Mouse (Mus musculus) left cerebral cortex, postnatal 36 days (tissue): ENCODE measurements at regions not wholly inside any gene's neighbourhood (a gene's known extent, or its start where the extent isn't known, plus 50 kb on each side); places are given as distances from the start of the nearest gene placed in this dataset.

Experiments used
- DNase-seq, 2 experiments: peaks; one replicate each; pipeline ENCODE4 v3.0.0; 2021 to 2022; ENCODE audit warnings: low spot score in 2 of 2, mixed read lengths in 1 of 2
- intact Hi-C: fragments of 180-260 bp; cut with DNase I; formaldehyde crosslinking; loops from one replicate; pipeline ENCODE4 v1.15.1; 2025

DNA sequence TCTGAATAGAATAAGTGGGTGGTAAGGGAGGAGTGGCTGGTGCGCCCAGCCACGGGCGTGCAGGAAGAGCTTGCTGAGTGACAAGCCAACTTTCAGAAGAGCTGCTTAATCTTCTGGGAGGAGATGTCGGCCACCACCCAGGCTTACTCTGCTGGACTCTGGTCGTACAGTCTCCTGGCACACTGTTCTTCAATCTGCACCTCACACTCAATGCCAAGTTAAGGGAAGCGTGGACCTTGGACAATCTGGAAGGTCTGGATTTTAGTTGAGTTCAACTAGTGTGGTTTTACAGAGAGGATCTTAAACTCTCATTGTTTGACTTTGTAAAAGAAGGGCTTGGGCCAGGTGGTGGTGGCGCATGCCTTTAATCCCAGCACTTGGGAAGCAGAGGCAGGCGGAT lies 138.1 kb upstream of the Stmnd1 start:
- DNase-seq: no peak
- intact Hi-C loops: no loop called here

DNA sequence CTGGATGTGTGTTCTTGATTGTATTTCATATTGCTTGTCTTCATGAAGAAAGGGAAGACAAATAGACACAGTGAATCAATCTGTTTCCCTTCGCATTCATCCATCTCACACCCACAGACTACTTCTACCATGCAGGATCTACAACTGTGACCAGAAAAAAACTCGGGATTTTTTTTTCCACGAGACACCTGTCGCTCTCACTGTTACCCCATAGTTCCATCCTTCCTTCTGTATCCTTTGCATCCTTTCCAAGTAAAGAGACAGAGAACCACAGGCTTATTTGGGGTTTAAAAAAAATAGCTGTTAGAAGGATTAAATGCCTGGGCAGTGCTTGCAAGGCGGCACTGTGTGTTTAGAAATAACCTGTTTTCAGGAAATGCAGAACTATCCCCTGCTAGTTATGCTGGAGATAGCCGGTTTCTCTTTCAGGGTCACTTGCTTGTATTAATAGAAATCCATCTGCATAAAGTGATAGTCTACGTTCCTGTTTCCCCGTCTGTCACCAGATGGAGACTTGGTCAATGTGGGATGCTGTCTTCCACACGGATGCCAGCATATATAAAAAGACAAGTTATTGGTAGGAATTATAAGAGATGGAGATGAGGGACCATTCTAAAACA lies 144.2 kb upstream of the Stmnd1 start:
- DNase-seq: peak; percentile 15 to 30
- intact Hi-C loops: no loop called here

DNA sequence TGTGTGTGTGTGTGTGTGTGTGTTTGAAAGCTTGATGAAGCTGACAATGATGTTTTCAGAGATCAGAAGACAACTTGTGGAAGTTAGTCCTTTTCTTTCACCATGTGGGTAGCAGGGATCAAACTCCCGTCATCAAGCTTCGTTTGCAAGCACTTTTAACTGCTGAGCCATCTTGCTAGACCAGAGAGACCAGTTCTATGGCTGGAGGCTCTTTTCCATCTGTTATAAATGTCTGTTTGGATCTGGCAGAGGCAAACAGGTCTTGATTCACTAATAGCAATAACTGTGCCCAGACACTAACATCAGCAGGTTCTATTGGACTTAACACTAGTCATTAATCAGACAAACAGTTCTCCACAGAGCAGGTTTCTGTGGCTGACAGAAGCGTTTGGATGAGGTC lies 150.1 kb upstream of the Stmnd1 start:
- no peak for DNase-seq
- intact Hi-C loops: no loop called here

DNA sequence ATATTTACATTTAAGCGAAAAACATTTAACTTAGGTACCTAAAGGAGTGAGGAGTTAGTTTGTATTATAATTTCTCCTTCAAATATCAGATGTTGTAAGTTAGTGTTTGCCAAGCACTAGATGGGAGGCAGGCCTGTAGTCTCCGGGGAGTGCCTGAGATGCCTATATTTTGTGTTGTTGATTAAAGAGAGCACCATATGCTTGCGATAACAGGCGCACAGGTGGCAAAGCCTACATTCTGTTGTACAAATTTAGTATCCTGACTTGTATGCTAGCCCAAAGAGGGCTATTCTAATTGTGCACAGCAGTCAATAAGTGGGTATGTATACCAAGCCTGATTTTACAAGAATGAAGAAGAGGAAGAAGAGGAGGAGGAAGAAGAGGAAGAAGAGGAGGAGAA lies 151.8 kb upstream of the Atxn1 start:
- intact Hi-C loops: no loop called here
- no peak for DNase-seq

DNA sequence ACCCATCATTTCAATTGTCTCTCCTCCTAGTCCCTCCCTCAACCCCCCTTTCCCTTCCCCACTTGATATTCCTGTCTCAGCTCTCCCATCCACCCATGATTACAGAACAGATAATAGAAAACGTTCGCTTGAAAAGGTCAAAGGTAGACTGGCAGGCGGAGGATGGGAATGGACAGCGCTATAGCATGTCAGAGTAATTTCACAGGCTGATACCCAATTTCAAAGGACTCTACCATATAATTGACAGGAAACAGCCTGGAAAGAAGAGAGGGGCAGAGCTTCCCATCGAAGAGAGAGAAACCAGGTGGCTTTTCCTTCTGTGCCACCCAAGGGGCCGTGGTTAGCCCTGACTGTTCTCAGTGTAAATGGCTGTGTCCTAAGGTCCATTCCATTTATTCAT lies 140.2 kb upstream of the Atxn1 start:
- no peak for DNase-seq
- intact Hi-C loops: no loop called here

DNA sequence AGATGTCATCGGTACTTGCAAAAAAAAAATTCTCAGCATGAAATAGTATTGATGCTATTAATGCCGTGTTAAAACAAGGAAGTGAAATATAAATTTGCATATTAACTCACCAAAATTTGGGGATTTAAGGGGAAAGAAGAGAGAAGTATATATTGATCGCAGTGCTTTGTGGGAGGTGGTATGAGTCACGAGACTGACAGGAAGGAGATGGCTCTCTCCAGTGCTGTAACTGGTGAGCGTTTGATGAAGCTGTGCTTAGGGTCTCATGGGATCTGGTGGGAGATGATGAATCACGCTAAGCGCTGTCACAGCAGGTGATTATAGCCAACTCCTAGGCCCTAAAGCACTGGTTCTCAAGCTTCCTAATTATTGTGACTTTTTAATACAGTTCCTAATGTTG lies 133.8 kb upstream of the Atxn1 start:
- no peak for DNase-seq
- intact Hi-C loops: no loop called here

DNA sequence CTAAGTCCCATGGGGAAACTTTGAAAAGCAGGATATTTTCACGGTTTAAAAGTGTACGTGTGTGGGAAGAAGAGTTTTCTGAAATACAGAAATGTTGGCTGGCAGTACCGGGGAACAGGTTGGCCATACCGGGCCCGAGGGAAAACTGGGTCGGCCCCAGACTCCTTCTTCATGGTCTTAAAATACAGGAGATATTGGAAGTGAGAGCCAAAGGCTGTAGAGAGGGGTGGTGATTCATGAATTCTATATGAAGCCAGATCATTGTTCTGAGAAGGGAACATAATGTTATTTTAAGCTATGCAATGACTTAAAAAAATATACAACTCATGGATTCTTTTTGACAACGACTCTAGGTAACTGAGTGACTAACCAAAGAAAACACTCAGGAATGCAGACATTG lies 133.3 kb upstream of the Atxn1 start:
- peak; percentile 45 to 56 for DNase-seq
- intact Hi-C loops: no loop called here

DNA sequence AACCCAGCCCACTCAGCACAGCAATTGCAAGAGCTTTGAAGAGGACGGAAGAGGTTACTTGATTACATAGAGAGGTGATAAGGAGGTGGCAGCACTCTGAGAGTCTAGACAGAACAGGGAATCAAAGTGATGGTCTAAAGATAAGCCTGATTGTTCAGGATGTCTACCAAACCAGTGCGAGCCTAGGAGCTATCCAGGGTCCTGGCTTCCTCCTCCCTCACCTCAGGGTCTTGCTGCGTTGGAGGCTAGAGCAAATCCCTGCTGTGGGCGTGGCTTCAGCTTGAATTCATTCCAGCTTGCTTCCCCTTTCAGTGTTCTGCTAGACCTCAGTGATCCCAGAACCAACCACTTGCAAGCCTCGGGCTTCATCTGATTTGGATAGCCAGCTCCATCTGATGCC lies 132.2 kb upstream of the Atxn1 start:
- intact Hi-C loops: no loop called here
- no peak for DNase-seq

DNA sequence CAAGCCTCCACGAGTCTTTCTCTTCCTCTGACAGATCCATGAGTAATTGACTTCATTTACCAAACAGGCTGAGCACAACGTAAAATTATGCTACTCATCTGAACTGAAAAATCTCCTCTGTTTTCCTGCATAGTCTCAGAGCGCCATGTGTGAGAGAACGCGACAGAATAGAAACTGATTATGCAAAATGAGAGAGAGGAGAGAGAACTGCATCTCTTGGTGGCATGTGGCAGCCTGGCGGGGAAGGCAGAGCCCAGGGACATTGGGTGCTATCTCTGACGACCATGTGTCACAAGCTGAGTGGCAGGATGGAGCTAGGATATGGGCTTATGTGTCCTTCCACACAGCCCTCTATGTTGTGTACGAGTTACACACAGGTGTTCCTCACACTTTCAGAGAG lies 131.6 kb upstream of the Atxn1 start:
- intact Hi-C loops: no loop called here
- DNase-seq: peak; percentile 26 to 52

DNA sequence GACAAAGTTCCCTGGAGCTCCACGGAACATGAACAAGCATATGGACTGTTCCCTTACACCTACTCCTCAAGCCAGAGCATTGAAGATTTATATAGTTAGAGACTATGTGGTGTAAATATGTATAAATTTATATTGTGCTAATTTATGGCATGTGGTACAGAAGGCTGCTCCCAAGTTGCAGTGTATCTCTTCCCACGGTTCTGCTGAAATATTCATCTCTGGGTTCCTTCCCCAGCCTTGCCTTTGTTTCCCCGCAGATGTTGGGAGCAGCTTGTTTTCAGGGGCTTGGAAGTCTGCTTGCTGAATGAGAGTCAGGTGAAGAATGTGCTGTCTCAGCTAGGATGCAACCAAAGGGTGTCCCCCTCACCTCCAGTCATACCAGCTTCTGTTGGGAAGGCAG lies 128.0 kb upstream of the Atxn1 start:
- DNase-seq: peak in 1 of 2 experiments; percentile 18

DNA sequence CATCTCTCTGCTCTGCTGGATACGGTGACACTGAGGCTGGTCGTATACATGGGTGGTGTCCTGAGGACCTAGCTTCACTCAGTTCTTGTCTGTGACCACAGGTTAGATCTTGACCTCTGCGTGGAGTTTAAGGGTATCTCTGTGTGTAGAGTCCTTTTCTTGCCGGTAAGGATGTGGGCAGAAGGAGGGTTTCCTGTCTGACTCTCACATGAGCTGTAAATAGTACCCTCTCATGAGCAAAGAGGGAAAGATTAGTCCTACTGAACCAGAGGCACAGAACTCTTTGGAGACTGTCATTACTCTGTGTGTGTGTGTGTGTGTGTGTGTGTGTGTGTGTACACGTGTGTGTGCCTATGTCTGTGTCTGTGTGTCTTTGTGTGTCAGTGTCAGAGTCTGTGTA lies 126.3 kb upstream of the Atxn1 start:
- intact Hi-C loops: loop anchor here (5.0 kb wide), 1 partner anchor 49 kb away; no protein-coding TSS in a partner anchor

More for the DNA sequence above, 128.0 kb upstream of the Atxn1 start:
- intact Hi-C loops: loop anchor here (5.0 kb wide), 1 partner anchor 50 kb away; no protein-coding TSS in a partner anchor

DNA sequence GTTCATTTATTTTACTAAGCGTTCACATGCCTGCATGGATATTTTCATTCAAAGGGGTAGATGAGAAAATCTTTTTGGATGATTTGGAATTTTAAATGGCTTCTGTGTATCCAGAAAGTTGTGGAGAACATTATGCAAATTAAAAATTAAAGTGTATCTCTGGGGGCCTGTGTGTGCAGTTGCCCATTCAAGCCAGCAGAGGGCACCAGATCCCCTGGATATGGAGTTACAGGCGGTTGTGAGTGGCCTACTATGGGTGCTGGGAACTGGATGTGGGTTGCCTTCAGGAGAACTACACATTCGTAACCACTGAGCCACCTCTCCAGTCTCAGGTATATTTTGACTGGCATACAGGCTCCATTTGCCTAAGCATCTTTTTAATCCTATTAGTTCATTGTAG lies 123.4 kb upstream of the Atxn1 start:
- intact Hi-C loops: loop anchor here (5.0 kb wide), 1 partner anchor 116 kb away; no protein-coding TSS in a partner anchor
- no peak for DNase-seq

More for the DNA sequence above, 126.3 kb upstream of the Atxn1 start:
- DNase-seq: no peak

DNA sequence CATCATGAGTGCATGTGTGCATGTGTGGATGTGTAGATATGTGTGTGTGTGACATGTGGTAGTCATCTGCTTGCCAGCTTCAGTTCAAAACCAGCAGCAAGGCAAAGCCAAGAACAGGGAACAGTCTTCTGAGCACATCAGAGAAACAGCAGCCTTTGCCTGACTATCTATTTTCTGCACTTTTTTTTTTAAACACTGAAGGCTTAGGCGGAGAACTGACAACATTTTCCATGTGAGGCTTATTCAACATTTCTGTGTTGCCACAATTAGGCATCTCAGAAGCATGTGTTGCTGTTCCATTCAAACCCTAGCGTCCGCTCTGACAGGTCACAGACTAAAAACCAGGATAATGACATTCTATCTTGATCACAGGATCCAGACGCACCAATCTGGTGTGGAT lies 122.9 kb upstream of the Atxn1 start:
- DNase-seq: peak in 1 of 2 experiments; percentile 14
- intact Hi-C loops: loop anchor here (5.0 kb wide), 1 partner anchor 115 kb away; no protein-coding TSS in a partner anchor

DNA sequence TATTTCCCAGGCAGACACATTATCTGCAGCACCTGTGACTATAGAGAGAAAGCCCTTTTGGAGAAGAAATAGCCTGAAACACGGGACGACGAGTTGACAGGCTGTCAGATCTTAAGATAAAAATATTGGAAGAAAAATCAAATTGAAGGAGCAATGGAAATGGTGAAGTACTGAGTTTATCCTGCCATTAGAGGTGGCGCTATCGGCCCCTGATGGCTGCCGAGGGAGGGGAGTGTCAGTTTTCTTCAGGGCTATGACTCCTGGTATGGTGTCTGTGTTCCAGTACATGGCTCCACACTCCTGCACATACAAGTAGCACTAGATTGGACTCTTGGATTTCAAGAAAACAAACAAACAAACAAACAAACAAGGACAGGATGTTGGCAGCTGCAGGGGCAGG lies 112.1 kb upstream of the Atxn1 start:
- intact Hi-C loops: no loop called here

DNA sequence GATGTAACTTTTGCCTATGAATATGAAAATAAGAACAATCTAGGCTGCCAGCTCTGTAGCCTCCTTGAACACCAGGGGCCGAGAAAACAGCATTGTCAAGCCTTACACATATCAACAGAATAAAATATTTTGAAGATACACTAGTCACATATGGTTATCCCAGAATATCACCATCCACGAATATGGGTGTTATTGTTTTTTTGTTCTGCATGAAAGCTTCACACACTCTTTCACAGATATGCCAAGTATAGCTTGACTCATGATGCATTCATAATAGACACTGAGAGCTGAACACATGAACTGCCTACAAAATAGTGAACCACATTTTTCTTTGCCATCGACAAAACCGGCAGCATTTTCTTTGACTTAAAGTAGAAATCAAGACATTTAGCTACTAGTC lies 106.9 kb upstream of the Atxn1 start:
- no peak for DNase-seq
- intact Hi-C loops: no loop called here

More for the DNA sequence above, 112.1 kb upstream of the Atxn1 start:
- no peak for DNase-seq

DNA sequence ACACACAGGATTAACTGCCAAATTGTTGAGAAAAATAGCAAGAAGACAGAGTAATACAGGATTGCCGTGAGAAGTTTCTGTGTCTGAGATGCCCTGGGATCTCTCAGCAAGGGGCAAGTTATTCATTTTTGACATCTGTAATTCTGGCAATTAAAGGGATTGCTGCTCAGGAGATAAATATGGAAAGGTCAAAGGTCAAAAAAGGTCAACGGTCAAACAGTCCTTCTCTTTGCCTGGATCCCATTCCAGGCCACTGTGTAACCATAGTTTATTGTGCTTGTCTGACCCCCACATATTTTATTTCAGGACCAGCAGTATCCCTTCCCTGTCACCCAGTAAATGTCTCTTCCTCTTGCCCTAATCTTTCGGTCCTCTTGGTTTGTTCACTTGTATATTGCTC lies 104.8 kb upstream of the Atxn1 start:
- intact Hi-C loops: no loop called here
- no peak for DNase-seq

DNA sequence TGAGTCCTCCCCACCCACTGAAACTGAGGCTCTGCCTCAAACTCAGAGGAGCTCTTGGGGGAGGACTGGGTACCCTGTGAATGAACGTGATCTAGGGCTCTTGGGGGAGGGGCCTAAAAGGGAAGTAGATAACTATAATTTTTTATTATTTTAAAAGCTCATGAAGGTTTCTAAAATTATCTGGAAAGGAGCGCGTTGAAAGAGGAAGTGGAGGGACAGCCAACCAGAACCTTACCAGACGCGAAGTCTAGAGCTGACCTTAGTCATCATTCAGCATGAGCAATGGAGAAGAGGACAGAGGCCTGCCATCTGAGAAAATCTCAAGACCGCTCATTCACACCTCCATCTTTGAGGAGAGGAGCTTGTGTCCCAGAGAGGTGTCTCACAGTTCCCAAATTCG lies 98.0 kb upstream of the Atxn1 start:
- intact Hi-C loops: no loop called here
- no peak for DNase-seq

DNA sequence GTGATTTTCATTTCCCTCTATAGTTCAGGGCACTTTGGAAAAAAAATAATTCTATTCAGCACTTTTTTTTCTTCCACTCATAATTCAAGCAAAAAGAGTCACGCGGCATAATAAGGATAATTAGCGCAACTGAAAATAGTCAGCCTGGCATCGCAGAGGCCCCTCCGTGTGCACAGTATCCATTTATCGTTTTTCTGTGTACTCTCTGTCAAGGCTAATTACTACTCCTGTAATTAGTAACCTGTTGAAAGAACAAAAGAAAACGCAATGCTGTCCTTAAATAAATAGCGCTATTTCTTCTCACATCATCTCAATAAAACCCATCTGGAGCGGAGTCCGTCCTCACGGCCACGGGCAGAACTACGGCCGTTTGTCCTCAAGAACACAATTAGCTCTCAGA lies 95.1 kb upstream of the Atxn1 start:
- no peak for DNase-seq
- intact Hi-C loops: no loop called here

DNA sequence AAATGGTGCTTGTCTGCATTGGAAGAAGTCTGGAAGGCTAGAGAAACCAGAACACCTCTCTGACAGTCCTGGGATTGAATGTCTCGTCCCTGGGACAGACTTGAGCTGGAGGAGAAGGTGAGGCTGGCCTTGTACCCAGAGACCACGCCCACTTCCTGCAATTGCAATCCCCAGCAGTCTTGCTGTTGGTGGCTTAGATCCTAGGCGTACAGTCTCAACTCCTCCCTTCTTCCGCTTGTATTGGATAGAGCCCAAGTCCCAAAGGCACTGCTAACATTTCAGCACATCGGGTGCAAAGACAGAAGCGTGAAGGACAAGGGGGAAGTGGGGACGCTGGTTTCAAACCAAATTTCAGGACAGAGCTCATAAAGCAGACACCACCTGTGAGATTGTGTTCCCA lies 94.1 kb upstream of the Atxn1 start:
- intact Hi-C loops: no loop called here
- DNase-seq: no peak

DNA sequence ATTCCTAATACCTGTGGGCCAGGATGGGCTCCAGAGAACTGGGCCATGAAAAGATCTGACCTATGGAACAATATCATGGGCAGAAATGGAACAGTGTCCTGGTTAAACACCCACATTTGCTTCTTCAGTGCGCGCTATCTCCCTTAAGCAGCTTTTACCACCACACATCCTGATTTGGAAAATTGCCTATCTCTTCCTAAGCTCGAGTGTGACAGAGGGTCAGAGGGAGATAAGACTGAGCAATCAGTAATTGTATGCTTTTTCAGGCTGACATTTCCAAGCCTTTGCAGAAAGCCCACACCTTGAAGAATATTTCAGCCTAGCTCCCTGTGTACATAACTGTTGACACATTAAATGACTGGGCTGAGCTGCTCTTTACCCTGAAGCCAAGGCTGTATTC lies 93.5 kb upstream of the Atxn1 start:
- intact Hi-C loops: no loop called here

DNA sequence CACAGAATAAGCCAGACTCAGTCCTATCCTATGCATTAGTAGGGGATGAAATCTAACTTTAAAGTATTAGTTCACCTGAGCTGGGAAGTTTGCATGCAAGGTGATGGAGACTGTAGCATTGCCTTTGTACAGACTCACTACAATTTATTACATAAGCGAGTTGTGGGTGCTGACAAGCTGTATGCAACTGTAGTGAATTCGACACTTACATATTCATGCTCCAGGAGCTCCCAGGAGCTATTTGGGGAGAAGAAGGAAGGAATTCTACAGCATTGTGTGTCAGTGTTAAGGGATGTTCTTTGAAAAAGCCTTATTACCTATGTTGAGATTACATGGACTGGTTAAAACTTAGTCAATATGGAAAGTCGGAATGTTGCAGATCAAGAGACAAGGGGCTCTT lies 90.6 kb upstream of the Atxn1 start:
- DNase-seq: no peak
- intact Hi-C loops: no loop called here

More for the DNA sequence above, 93.5 kb upstream of the Atxn1 start:
- DNase-seq: no peak

DNA sequence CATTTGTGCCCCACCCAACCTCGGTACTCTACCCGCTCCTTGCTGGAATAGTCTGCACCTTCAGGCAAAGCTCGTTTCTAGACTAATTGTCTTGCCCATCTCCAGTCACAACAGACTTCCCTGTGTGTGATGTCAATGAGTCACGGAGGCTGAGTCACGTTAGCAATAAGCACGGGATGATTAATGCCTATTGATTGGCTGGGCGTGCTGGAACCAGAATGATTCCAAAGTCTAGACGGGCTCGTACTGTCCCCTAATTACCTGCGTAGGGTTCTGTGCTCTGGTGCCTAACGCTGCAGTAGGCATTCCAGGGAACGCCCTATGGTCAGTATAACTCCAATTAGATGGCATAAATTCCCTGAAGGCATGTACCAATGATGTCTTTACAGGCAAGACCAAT lies 78.8 kb upstream of the Atxn1 start:
- DNase-seq: peak in 1 of 2 experiments; percentile 36
- intact Hi-C loops: loop anchor here (5.0 kb wide), 2 partner anchors 49 to 76 kb away; partner anchors contain the start of gene Atxn1
